In the genomic region with DNA sequence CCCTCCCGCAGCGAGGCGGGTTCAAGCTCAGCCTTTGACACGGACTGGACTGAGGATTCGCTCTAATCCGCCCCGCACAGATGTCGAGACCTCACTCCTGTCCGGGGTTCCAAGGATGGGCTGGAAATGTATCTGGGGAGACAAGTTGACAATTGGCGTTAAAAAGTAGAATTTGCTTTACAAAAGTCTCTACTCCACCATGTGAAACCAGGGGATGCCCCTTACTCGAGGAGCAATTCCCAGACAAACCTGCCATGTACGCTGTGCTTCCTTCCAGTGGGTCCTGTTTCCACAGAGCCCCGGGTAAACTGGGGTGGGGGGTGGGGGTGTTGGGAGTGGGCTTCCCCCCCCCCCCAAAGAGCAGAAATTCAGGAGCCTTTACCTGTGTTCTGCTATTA, we compare ENCODE assay signal across 8 mouse cellular contexts. TPM values are rescaled to one million over a fixed set of nuclear protein-coding genes. Genes with fewer than 3 reads are reported as not detected.
DNase-seq lines count a peak whose midpoint lies in the region; ATAC-seq and TF ChIP-seq lines count a peak whose summit lies in the region.
"Had no signal": no experiment of that assay in that cellular context is flagged by ENCODE, and none has a peak within 500 bp of the region (broad histone marks: within the 10 kb centered on the region; RNA-seq: fewer than 3 reads in every experiment).

No protein-coding gene starts in this region.

- no peaks in the 10 kb centered on the region for H3K9me3 ChIP-seq in lung, embryonic 15.5 days
- H3K9me3 ChIP-seq in forebrain, embryonic 16.5 days (ENCODE audit: control insufficient read depth, low read length), result no peaks in the 10 kb centered on the region
- H3K9me3 ChIP-seq in limb, embryonic 14.5 days (ENCODE audit: control insufficient read depth, low read length), result no peaks in the 10 kb centered on the region; the same call in 1 of the 2 replicates
- no peaks in the 10 kb centered on the region for H3K9me3 ChIP-seq in stomach, postnatal 0 days (ENCODE audit: control insufficient read depth, low read length)

- DNase-seq in lung, postnatal 36 days, result no peak
- no peak for DNase-seq in limb, embryonic 14.5 days (ENCODE audit: low spot score)
- DNase-seq in stomach, postnatal 0 days (ENCODE audit: low spot score), result no peak
- DNase-seq in layer of hippocampus, adult 11-12 months (ENCODE audit: low spot score), result no peak
- DNase-seq: heart, postnatal 36 days had no signal

- TF ChIP-seq POLR2A in limb, embryonic 14.5 days (IDR thresholded peaks at IDR 0.05; ENCODE audit: borderline replicate concordance, extremely low read depth, insufficient read depth, insufficient read length), result no peak

- no peak for ATAC-seq in lung, embryonic 15.5 days (ENCODE audit: borderline replicate concordance, extremely low read depth, low FRiP score, low TSS enrichment)
- no peak for ATAC-seq in forebrain, embryonic 16.5 days
- no peak for ATAC-seq in limb, embryonic 14.5 days (ENCODE audit: low FRiP score, low read depth)
- ATAC-seq in stomach, postnatal 0 days (ENCODE audit: low FRiP score, low TSS enrichment), result no peak
- ATAC-seq in frontal cortex, adult (ENCODE audit: low TSS enrichment), result no peak

- WGBS in lung, embryonic 15.5 days, result 0% methylated on average over 13 of the region's 13 CpGs
- under 1% methylated on average over 13 of the region's 13 CpGs for WGBS in forebrain, embryonic 16.5 days
- 0% methylated on average over 13 of the region's 13 CpGs for WGBS in limb, embryonic 14.5 days
- WGBS in stomach, postnatal 0 days, result 2% methylated on average over 13 of the region's 13 CpGs

- peaks cover 24% of the 10 kb centered on the region for H3K4me1 ChIP-seq in lung, embryonic 15.5 days
- H3K4me1 ChIP-seq in forebrain, embryonic 16.5 days (replicated peaks; ENCODE audit: control insufficient read depth, insufficient read depth, low read length), result peaks cover 27% of the 10 kb centered on the region
- H3K4me1 ChIP-seq in limb, embryonic 14.5 days (ENCODE audit: control insufficient read depth, insufficient read depth, low read length), result peaks cover 20% of the 10 kb centered on the region
- H3K4me1 ChIP-seq in stomach, postnatal 0 days (replicated peaks; ENCODE audit: control insufficient read depth, insufficient read depth), result no peaks in the 10 kb centered on the region

- no peak for TF ChIP-seq EP300 in stomach, postnatal 0 days (optimal IDR thresholded peaks at IDR 0.05)

- H3K4me2 ChIP-seq in lung, embryonic 15.5 days, result peak overlapping the region; percentile 85
- H3K4me2 ChIP-seq in forebrain, embryonic 16.5 days (ENCODE audit: low read length), result peak overlapping the region; percentile 90
- peak overlapping the region; percentile 84 for H3K4me2 ChIP-seq in limb, embryonic 14.5 days (replicated peaks; ENCODE audit: low read depth, low read length, severe bottlenecking)
- H3K4me2 ChIP-seq in stomach, postnatal 0 days (replicated peaks; ENCODE audit: low read depth), result peak overlapping the region; percentile 70

- H3K36me3 ChIP-seq in lung, embryonic 15.5 days, result no peaks in the 10 kb centered on the region
- no peaks in the 10 kb centered on the region for H3K36me3 ChIP-seq in forebrain, embryonic 16.5 days (ENCODE audit: control insufficient read depth, insufficient read depth)
- no peaks in the 10 kb centered on the region for H3K36me3 ChIP-seq in limb, embryonic 14.5 days (ENCODE audit: control insufficient read depth, insufficient read depth, low read length)
- H3K36me3 ChIP-seq in stomach, postnatal 0 days (ENCODE audit: control insufficient read depth, insufficient read depth, low read length), result no peaks in the 10 kb centered on the region

- H3K27ac ChIP-seq in lung, embryonic 15.5 days, result no peak overlapping the region
- H3K27ac ChIP-seq in forebrain, embryonic 16.5 days (ENCODE audit: low read length), result no peak overlapping the region
- peak overlapping the region; percentile 52; the same call in 1 of the 2 replicates for H3K27ac ChIP-seq in limb, embryonic 14.5 days (replicated peaks; ENCODE audit: low read depth, low read length)
- no peak overlapping the region for H3K27ac ChIP-seq in stomach, postnatal 0 days (replicated peaks)

- peaks cover 11% of the 10 kb centered on the region; the same call in 1 of the 2 replicates for H3K27me3 ChIP-seq in lung, embryonic 15.5 days
- H3K27me3 ChIP-seq in forebrain, embryonic 16.5 days (replicated peaks; ENCODE audit: control insufficient read depth, insufficient read depth, low read length), result peaks cover 39% of the 10 kb centered on the region
- H3K27me3 ChIP-seq in limb, embryonic 14.5 days (ENCODE audit: control insufficient read depth, insufficient read depth, low read length), result peaks cover 9% of the 10 kb centered on the region; the same call in 1 of the 2 replicates
- H3K27me3 ChIP-seq in stomach, postnatal 0 days (ENCODE audit: control insufficient read depth, insufficient read depth, low read length), result peaks cover 13% of the 10 kb centered on the region

- peak overlapping the region; percentile 60 for H3K9ac ChIP-seq in lung, embryonic 15.5 days
- H3K9ac ChIP-seq in forebrain, embryonic 16.5 days (replicated peaks; ENCODE audit: low read depth, low read length), result peak overlapping the region; percentile 62
- H3K9ac ChIP-seq in limb, embryonic 14.5 days (ENCODE audit: low read depth, low read length, severe bottlenecking), result peak overlapping the region; percentile 72
- H3K9ac ChIP-seq in stomach, postnatal 0 days (ENCODE audit: low read length), result no peak overlapping the region

- TF ChIP-seq CTCF in stomach, postnatal 0 days (IDR thresholded peaks at IDR 0.05; ENCODE audit: low read depth), result no peak

- H3K4me3 ChIP-seq in lung, embryonic 15.5 days, result peak overlapping the region; percentile 74
- peak overlapping the region; percentile 69 for H3K4me3 ChIP-seq in forebrain, embryonic 16.5 days (replicated peaks; ENCODE audit: low read length)
- H3K4me3 ChIP-seq in limb, embryonic 14.5 days (replicated peaks; ENCODE audit: low read length), result peak overlapping the region; percentile 77
- peak overlapping the region; percentile 49 for H3K4me3 ChIP-seq in stomach, postnatal 0 days (ENCODE audit: low read depth, low read length)

RNA-seq across cellular contexts. Expression of gene Tmem132c, which starts 1.2 kb away (rescaled TPM):
- polyA plus RNA-seq in lung, embryonic 15.5 days (2015; fragmentation: Nextera tagmentation; extraction: Ambion mirVana), result 17.5 and 18.3 TPM in 2 replicates
- 4.8 and 5.9 TPM in 2 replicates for polyA plus RNA-seq in forebrain, embryonic 16.5 days (2015; fragmentation: Nextera tagmentation; extraction: Ambion mirVana)
- polyA plus RNA-seq in limb, embryonic 14.5 days (2012; rRNA removed), result 27.2 and 29.4 TPM in 2 replicates
- polyA plus RNA-seq in limb, embryonic 14.5 days (2014; fragmentation: Nextera tagmentation; extraction: Ambion mirVana), result 33.2 and 40.4 TPM in 2 replicates
- polyA plus RNA-seq in stomach, postnatal 0 days (2015; fragmentation: Nextera tagmentation; extraction: Ambion mirVana), result 1.7 and 2.5 TPM in 2 replicates
